8 mouse cellular contexts compared by ENCODE assay signal in genomic region chr17:24881738-24882440, GRCm38 (mm10). TPM values are rescaled to one million over a fixed set of nuclear protein-coding genes. Genes with fewer than 3 reads are reported as not detected.
DNase-seq lines count a peak whose midpoint lies in the region; ATAC-seq and TF ChIP-seq lines count a peak whose summit lies in the region.

No protein-coding gene starts in this region.

- no peak overlapping the region for H3K27ac ChIP-seq in liver, postnatal 0 days (ENCODE audit: low read depth)
- H3K27ac ChIP-seq in bone marrow, adult 2 months (ENCODE audit: control insufficient read depth, insufficient read depth, low read depth, low read length, poor library complexity) = no peak overlapping the region

- peaks cover 8% of the 10 kb centered on the region for H3K4me1 ChIP-seq in liver, postnatal 0 days (ENCODE audit: insufficient read depth)
- H3K4me1 ChIP-seq in bone marrow, adult 2 months (ENCODE audit: control insufficient read depth, insufficient read depth, low read length) = peaks cover 3% of the 10 kb centered on the region

- peak; percentile 67 for DNase-seq in embryo, embryonic 10 days (ENCODE audit: low spot score)
- DNase-seq in embryo, embryonic 9.5 days (ENCODE audit: extremely low spot score) = no peak
- peak; percentile 50 for DNase-seq in liver, postnatal 0 days
- DNase-seq in liver = no peak
- peak; percentile 32 for DNase-seq in lung, postnatal 36 days
- no peak for DNase-seq in frontal cortex, postnatal 36 days (ENCODE audit: low spot score in 2 of 2)
- DNase-seq in left cerebral cortex, postnatal 14 days (ENCODE audit: low spot score in 2 of 2) = no peak

- no peaks in the 10 kb centered on the region for H3K9me3 ChIP-seq in liver, postnatal 0 days (ENCODE audit: low read length)

- no peaks in the 10 kb centered on the region for H3K27me3 ChIP-seq in liver, postnatal 0 days (ENCODE audit: insufficient read depth, low read length)

- no peak overlapping the region for H3K4me2 ChIP-seq in liver, postnatal 0 days (ENCODE audit: low read depth, low read length)

- WGBS in liver, postnatal 0 days (ENCODE audit: insufficient replicate concordance) = 50% methylated on average over 7 of the region's 7 CpGs
- 39% methylated on average over 7 of the region's 7 CpGs for WGBS in bone marrow, adult 2 months

- no peak overlapping the region for H3K4me3 ChIP-seq in liver, postnatal 0 days (ENCODE audit: low read depth, low read length)
- H3K4me3 ChIP-seq in bone marrow, adult 2 months (replicated peaks; ENCODE audit: control insufficient read depth, low read depth, low read length) = no peak overlapping the region

- intact Hi-C loops in left cerebral cortex, postnatal 14 days (cut with DNase I) = loop anchor here (5.0 kb wide), 1 partner anchor 135 kb away; no protein-coding TSS in a partner anchor

- peak; percentile 80 for TF ChIP-seq CTCF in liver, postnatal 0 days (IDR thresholded peaks at IDR 0.05; ENCODE audit: low read depth)
- peak; percentile 69 for TF ChIP-seq CTCF in bone marrow, adult 2 months (IDR thresholded peaks at IDR 0.05; ENCODE audit: control insufficient read depth, insufficient read depth, low read length)

- ATAC-seq in liver, postnatal 0 days = no peak

- peaks cover 29% of the 10 kb centered on the region for H3K36me3 ChIP-seq in liver, postnatal 0 days (replicated peaks; ENCODE audit: insufficient read depth, low read length)

- TF ChIP-seq EP300 in liver, postnatal 0 days (IDR thresholded peaks at IDR 0.05; ENCODE audit: low read depth) = no peak

- H3K9ac ChIP-seq in liver, postnatal 0 days (replicated peaks) = no peak overlapping the region

- no peak for TF ChIP-seq POLR2A in bone marrow, adult 2 months (IDR thresholded peaks at IDR 0.05; ENCODE audit: borderline replicate concordance, control insufficient read depth, low read depth, low read length)

RNA-seq across cellular contexts. Expression of gene Nubp2, which starts 4.3 kb away (rescaled TPM):
- 41.5 and 46.4 TPM in 2 replicates for polyA plus RNA-seq in liver, postnatal 0 days (2015; fragmentation: Nextera tagmentation; extraction: Ambion mirVana)
- polyA plus RNA-seq in bone marrow, adult 2 months (2011; ENCODE audit: insufficient read depth, insufficient read length, low replicate concordance, missing spikeins) = 34.2 and 45.6 TPM in 2 replicates
- total RNA-seq in left cerebral cortex, postnatal 14 days (2021) = 10 to 100 TPM; 35.7 to 37.4 TPM

RNA-seq across cellular contexts. Expression of gene Spsb3, which starts 4.6 kb away (rescaled TPM):
- polyA plus RNA-seq in liver, postnatal 0 days (2015; fragmentation: Nextera tagmentation; extraction: Ambion mirVana) = 43.5 and 45.5 TPM in 2 replicates
- 37.8 and 47.2 TPM in 2 replicates for polyA plus RNA-seq in bone marrow, adult 2 months (2011; ENCODE audit: insufficient read depth, insufficient read length, low replicate concordance, missing spikeins)
- 10 to 100 TPM; 53.5 to 55.5 TPM for total RNA-seq in left cerebral cortex, postnatal 14 days (2021)

RNA-seq across cellular contexts. Expression of gene Eme2, which starts 13.0 kb away (rescaled TPM):
- polyA plus RNA-seq in liver, postnatal 0 days (2015; fragmentation: Nextera tagmentation; extraction: Ambion mirVana) = 11.3 and 11.9 TPM in 2 replicates
- polyA plus RNA-seq in bone marrow, adult 2 months (2011; ENCODE audit: insufficient read depth, insufficient read length, low replicate concordance, missing spikeins) = 8.2 and 35.6 TPM in 2 replicates
- 10 to 100 TPM; 58.1 to 61.6 TPM for total RNA-seq in left cerebral cortex, postnatal 14 days (2021)

RNA-seq across cellular contexts. Expression of gene Mrps34, which starts 13.0 kb away (rescaled TPM):
- polyA plus RNA-seq in liver, postnatal 0 days (2015; fragmentation: Nextera tagmentation; extraction: Ambion mirVana) = 99.6 and 101 TPM in 2 replicates
- polyA plus RNA-seq in bone marrow, adult 2 months (2011; ENCODE audit: insufficient read depth, insufficient read length, low replicate concordance, missing spikeins) = 23.4 and 43.9 TPM in 2 replicates
- total RNA-seq in left cerebral cortex, postnatal 14 days (2021) = 10 to 100 TPM; 67.5 to 73.1 TPM

RNA-seq across cellular contexts. Expression of gene Nme3, which starts 14.4 kb away (rescaled TPM):
- 37.1 and 37.8 TPM in 2 replicates for polyA plus RNA-seq in liver, postnatal 0 days (2015; fragmentation: Nextera tagmentation; extraction: Ambion mirVana)
- polyA plus RNA-seq in bone marrow, adult 2 months (2011; ENCODE audit: insufficient read depth, insufficient read length, low replicate concordance, missing spikeins) = 51.7 and 64.3 TPM in 2 replicates
- 10 to 100 TPM; 40.3 to 44.6 TPM for total RNA-seq in left cerebral cortex, postnatal 14 days (2021)

Comparison
In these comparisons a context has a peak if more than half of its experiments do, and no peak if none do; other contexts are left out.
1. DNase-seq: peak in embryo, embryonic 10 days (single experiment), liver, postnatal 0 days (single experiment) and lung, postnatal 36 days (single experiment); none in embryo, embryonic 9.5 days (single experiment), liver (single experiment), frontal cortex, postnatal 36 days (0 of 2) and left cerebral cortex, postnatal 14 days (0 of 2).